ENCODE assay signal across 23 mouse cellular contexts in the genomic region with DNA sequence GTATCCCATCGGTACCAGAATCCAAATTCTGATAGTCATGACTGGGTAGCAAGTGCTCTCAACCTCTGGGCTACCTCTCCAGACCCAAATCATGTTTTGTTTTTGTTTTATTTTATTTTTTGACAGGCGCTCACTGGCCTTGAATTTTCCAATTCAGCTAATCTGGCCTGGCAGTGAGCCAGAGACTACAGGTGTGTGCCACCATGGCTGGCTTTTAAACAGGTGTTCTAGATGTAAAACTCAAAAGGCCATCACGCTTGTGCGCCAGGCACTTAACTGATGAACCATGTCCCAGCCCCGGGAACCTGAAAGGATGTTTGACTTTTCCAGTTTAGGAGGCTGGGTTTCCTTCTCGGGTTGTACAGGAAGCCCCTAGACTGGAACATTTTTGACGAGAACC. TPM values are rescaled to one million over a fixed set of nuclear protein-coding genes. Genes with fewer than 3 reads are reported as not detected.
DNase-seq lines count a peak whose midpoint lies in the region; ATAC-seq and TF ChIP-seq lines count a peak whose summit lies in the region.
"Had no signal": no experiment of that assay in that cellular context is flagged by ENCODE, and none has a peak within 500 bp of the region (broad histone marks: within the 10 kb centered on the region; RNA-seq: fewer than 3 reads in every experiment).

No protein-coding gene starts in this region.

- no peak overlapping the region for H3K9ac ChIP-seq in lung, embryonic 16.5 days (ENCODE audit: low read length)
- no peak overlapping the region for H3K9ac ChIP-seq in stomach, postnatal 0 days (ENCODE audit: low read length)
- H3K9ac ChIP-seq in hindbrain, embryonic 14.5 days: no peak overlapping the region
- H3K9ac ChIP-seq: embryonic facial prominence, embryonic 13.5 days; forebrain, embryonic 12.5 days; heart, embryonic 15.5 days had no signal

- peaks cover 3% of the 10 kb centered on the region; the same call in 1 of the 2 replicates for H3K9me3 ChIP-seq in lung, embryonic 16.5 days (ENCODE audit: control insufficient read depth, low read length)
- no peaks in the 10 kb centered on the region for H3K9me3 ChIP-seq in stomach, postnatal 0 days (ENCODE audit: control insufficient read depth, low read length)
- H3K9me3 ChIP-seq in hindbrain, embryonic 14.5 days (ENCODE audit: control insufficient read depth, low read length): no peaks in the 10 kb centered on the region
- H3K9me3 ChIP-seq: forebrain, embryonic 12.5 days; heart, embryonic 15.5 days had no signal

- no peaks in the 10 kb centered on the region for H3K27me3 ChIP-seq in lung, embryonic 16.5 days (ENCODE audit: control insufficient read depth, insufficient read depth, low read depth, low read length)
- no peaks in the 10 kb centered on the region for H3K27me3 ChIP-seq in stomach, postnatal 0 days (ENCODE audit: control insufficient read depth, insufficient read depth, low read length)
- H3K27me3 ChIP-seq in hindbrain, embryonic 14.5 days (ENCODE audit: control insufficient read depth, insufficient read depth, low read length): no peaks in the 10 kb centered on the region
- H3K27me3 ChIP-seq: embryonic facial prominence, embryonic 13.5 days; forebrain, embryonic 12.5 days; heart, embryonic 15.5 days had no signal

- intact Hi-C loops in heart, postnatal 36 days (cut with DNase I): no loop called here

- TF ChIP-seq EP300 in stomach, postnatal 0 days (optimal IDR thresholded peaks at IDR 0.05): no peak

- no peak overlapping the region for H3K4me3 ChIP-seq in lung, embryonic 16.5 days (ENCODE audit: low read length)
- H3K4me3 ChIP-seq in macrophage (ENCODE audit: inconsistent target): no peak overlapping the region
- no peak overlapping the region for H3K4me3 ChIP-seq in stomach, postnatal 0 days (ENCODE audit: low read depth, low read length)
- no peak overlapping the region for H3K4me3 ChIP-seq in hindbrain, embryonic 14.5 days (replicated peaks; ENCODE audit: low read length)
- H3K4me3 ChIP-seq: embryonic facial prominence, embryonic 13.5 days; forebrain, embryonic 12.5 days; heart, adult 2 months; heart, embryonic 15.5 days; hindbrain, embryonic 10.5 days had no signal

- H3K4me2 ChIP-seq in lung, embryonic 16.5 days (ENCODE audit: low read depth, low read length): no peak overlapping the region
- H3K4me2 ChIP-seq in stomach, postnatal 0 days (replicated peaks; ENCODE audit: low read depth): no peak overlapping the region
- no peak overlapping the region for H3K4me2 ChIP-seq in hindbrain, embryonic 14.5 days (replicated peaks)
- H3K4me2 ChIP-seq: embryonic facial prominence, embryonic 13.5 days; forebrain, embryonic 12.5 days; heart, embryonic 11.5 days; heart, embryonic 15.5 days had no signal

- 0 out of 2 replicates have a peak overlapping the region, but pooled peaks have one; percentile 84 for H3K27ac ChIP-seq in lung, embryonic 16.5 days (ENCODE audit: low read length)
- H3K27ac ChIP-seq in macrophage: peak overlapping the region; percentile 99
- H3K27ac ChIP-seq in stomach, postnatal 0 days (replicated peaks): peak overlapping the region; percentile 83
- H3K27ac ChIP-seq in hindbrain, embryonic 14.5 days: no peak overlapping the region
- H3K27ac ChIP-seq: embryonic facial prominence, embryonic 13.5 days; forebrain, embryonic 12.5 days; heart, adult 2 months; hindbrain, embryonic 10.5 days had no signal

- H3K79me2 ChIP-seq in macrophage (ENCODE audit: inconsistent target): peaks cover 62% of the 10 kb centered on the region

- no peaks in the 10 kb centered on the region for H3K36me3 ChIP-seq in lung, embryonic 16.5 days (ENCODE audit: control insufficient read depth, insufficient read depth, low read length)
- H3K36me3 ChIP-seq in macrophage (ENCODE audit: inconsistent target): peaks cover 7% of the 10 kb centered on the region
- H3K36me3 ChIP-seq in stomach, postnatal 0 days (ENCODE audit: control insufficient read depth, insufficient read depth, low read length): no peaks in the 10 kb centered on the region
- H3K36me3 ChIP-seq in hindbrain, embryonic 14.5 days (replicated peaks; ENCODE audit: control insufficient read depth, insufficient read depth): no peaks in the 10 kb centered on the region
- H3K36me3 ChIP-seq: embryonic facial prominence, embryonic 13.5 days; forebrain, embryonic 12.5 days; heart, embryonic 15.5 days; hindbrain, embryonic 10.5 days had no signal

- peak; percentile 80 for DNase-seq in heart, adult 11 months
- DNase-seq in heart, postnatal 36 days: no peak
- no peak for DNase-seq in lung, adult 18-20 months
- peak; percentile 71 for DNase-seq in stomach, postnatal 0 days (ENCODE audit: low spot score)
- no peak for DNase-seq in layer of hippocampus, postnatal 10 days (ENCODE audit: low spot score in 2 of 2)
- no peak for DNase-seq in hindbrain, embryonic 14.5 days (ENCODE audit: low spot score)
- DNase-seq: adrenal gland, postnatal 10 days; cerebellum, adult 11-12 months; cerebellum, adult 9-10 months; cerebellum, postnatal 36 days; gastrocnemius, postnatal 10 days; heart, adult 2 months; heart, postnatal 14 days had no signal

- 43% methylated on average over 7 of the region's 7 CpGs for WGBS in lung, embryonic 16.5 days
- 95% methylated on average over 7 of the region's 7 CpGs for WGBS in macrophage (ENCODE audit: missing documents)
- WGBS in stomach, postnatal 0 days: 44% methylated on average over 7 of the region's 7 CpGs
- 88% methylated on average over 7 of the region's 7 CpGs for WGBS in hindbrain, embryonic 14.5 days

- peaks cover 13% of the 10 kb centered on the region for H3K4me1 ChIP-seq in lung, embryonic 16.5 days (replicated peaks; ENCODE audit: control insufficient read depth, insufficient read depth, low read length)
- H3K4me1 ChIP-seq in stomach, postnatal 0 days (replicated peaks; ENCODE audit: control insufficient read depth, insufficient read depth): no peaks in the 10 kb centered on the region
- no peaks in the 10 kb centered on the region for H3K4me1 ChIP-seq in hindbrain, embryonic 14.5 days (replicated peaks; ENCODE audit: control insufficient read depth, insufficient read depth, low read length)
- H3K4me1 ChIP-seq: forebrain, embryonic 12.5 days; hindbrain, embryonic 10.5 days had no signal

- ATAC-seq in lung, embryonic 16.5 days (ENCODE audit: low read depth): no peak
- no peak for ATAC-seq in stomach, postnatal 0 days (ENCODE audit: low FRiP score, low TSS enrichment)
- ATAC-seq in hindbrain, embryonic 14.5 days (ENCODE audit: low FRiP score): no peak
- ATAC-seq: forebrain, embryonic 16.5 days had no signal

- TF ChIP-seq CTCF in stomach, postnatal 0 days (IDR thresholded peaks at IDR 0.05; ENCODE audit: low read depth): no peak

RNA-seq across cellular contexts. Expression of a gene that starts 2.4 kb away (rescaled TPM):
- total RNA-seq in heart, postnatal 36 days (2021): 100 to 1,000 TPM; 129 to 137 TPM
- polyA plus RNA-seq in lung, embryonic 16.5 days (2015; fragmentation: Nextera tagmentation; extraction: Ambion mirVana): 114 and 124 TPM in 2 replicates
- total RNA-seq in macrophage (2018; cell fraction: chromatin; rRNA removed): 100 to 1,000 TPM in 22 of 26 experiments, 10 to 100 TPM in 4; 58.8 to 230 (median 146) TPM
- total RNA-seq in macrophage (2018; cell fraction: cytosol; rRNA removed): 100 to 1,000 TPM; 542 to 899 (median 688) TPM
- total RNA-seq in macrophage (2018; cell fraction: nucleus; rRNA removed): 100 to 1,000 TPM; 108 to 411 (median 269) TPM
- 238 to 490 TPM (median 271 TPM) in 3 replicates for polyA plus RNA-seq in macrophage (2018)
- polyA plus RNA-seq in stomach, postnatal 0 days (2015; fragmentation: Nextera tagmentation; extraction: Ambion mirVana): 197 and 214 TPM in 2 replicates
- total RNA-seq in layer of hippocampus, postnatal 10 days (2021): 10 to 100 TPM; 64.3 to 69.4 TPM
- 103 and 123 TPM in 2 replicates for polyA plus RNA-seq in hindbrain, embryonic 14.5 days (2014; fragmentation: Nextera tagmentation; extraction: Ambion mirVana)

RNA-seq across cellular contexts. Expression of a gene that starts 23.3 kb away (rescaled TPM):
- 10 to 100 TPM; 27.0 to 31.8 TPM for total RNA-seq in heart, postnatal 36 days (2021)
- polyA plus RNA-seq in lung, embryonic 16.5 days (2015; fragmentation: Nextera tagmentation; extraction: Ambion mirVana): 28.4 and 31.7 TPM in 2 replicates
- 1,000 to 10,000 TPM in 9 of 26 experiments, 100 to 1,000 TPM in 17; 169 to 1,925 (median 703) TPM for total RNA-seq in macrophage (2018; cell fraction: chromatin; rRNA removed)
- 100 to 1,000 TPM in 18 of 26 experiments, 10 to 100 TPM in 8; 66.8 to 322 (median 143) TPM for total RNA-seq in macrophage (2018; cell fraction: cytosol; rRNA removed)
- 1,000 to 10,000 TPM in 5 of 26 experiments, 100 to 1,000 TPM in 21; 163 to 1,406 (median 471) TPM for total RNA-seq in macrophage (2018; cell fraction: nucleus; rRNA removed)
- polyA plus RNA-seq in macrophage (2018): 61.4 to 244 TPM (median 121 TPM) in 3 replicates
- 15.4 and 16.9 TPM in 2 replicates for polyA plus RNA-seq in stomach, postnatal 0 days (2015; fragmentation: Nextera tagmentation; extraction: Ambion mirVana)
- 10 to 100 TPM; 85.3 to 99.4 TPM for total RNA-seq in layer of hippocampus, postnatal 10 days (2021)
- polyA plus RNA-seq in hindbrain, embryonic 14.5 days (2014; fragmentation: Nextera tagmentation; extraction: Ambion mirVana): 32.3 and 34.7 TPM in 2 replicates

RNA-seq across cellular contexts. Expression of a gene that starts 56.6 kb away (rescaled TPM):
- not detected for total RNA-seq in heart, postnatal 36 days (2021)
- 0.33 and 0.59 TPM in 2 replicates for polyA plus RNA-seq in lung, embryonic 16.5 days (2015; fragmentation: Nextera tagmentation; extraction: Ambion mirVana)
- total RNA-seq in macrophage (2018; cell fraction: chromatin; rRNA removed): under 1 TPM in 7 of 26 experiments, not detected in 19; 0.20 to 0.46 (median 0.26) TPM
- under 1 TPM in 2 of 26 experiments, not detected in 24; 0.03 TPM for total RNA-seq in macrophage (2018; cell fraction: cytosol; rRNA removed)
- under 1 TPM in 3 of 26 experiments, not detected in 23; 0.17 to 0.24 (median 0.18) TPM for total RNA-seq in macrophage (2018; cell fraction: nucleus; rRNA removed)
- polyA plus RNA-seq in macrophage (2018): not detected in 3 replicates
- 9.2 and 11.6 TPM in 2 replicates for polyA plus RNA-seq in stomach, postnatal 0 days (2015; fragmentation: Nextera tagmentation; extraction: Ambion mirVana)
- under 1 TPM; 0.27 to 0.43 TPM for total RNA-seq in layer of hippocampus, postnatal 10 days (2021)
- polyA plus RNA-seq in hindbrain, embryonic 14.5 days (2014; fragmentation: Nextera tagmentation; extraction: Ambion mirVana): 0.11 and 0.12 TPM in 2 replicates
- total RNA-seq: gastrocnemius, postnatal 4 days; heart, adult 2 months; heart, postnatal 14 days had no signal
- polyA plus RNA-seq: C2C12 had no signal

Comparison
In these comparisons a context has a peak if more than half of its experiments do, and no peak if none do; other contexts are left out.
1. DNase-seq: peak in heart, adult 11 months (single experiment) and stomach, postnatal 0 days (single experiment); none in heart, postnatal 36 days (0 of 2), lung, adult 18-20 months (0 of 2), layer of hippocampus, postnatal 10 days (0 of 2) and hindbrain, embryonic 14.5 days (single experiment).